Mouse (Mus musculus) ES-CJ7 (cell line): ENCODE results near the gene Spef2.
"Not testable (repeated sequence)": the region's sequence is repeated elsewhere in the genome, so short reads cannot be mapped to it uniquely, and the experiment has no call there.

Experiments used
- DNase-seq: peaks from one replicate; pipeline ENCODE4 v3.0.0; 2011; ENCODE audit warnings: low read depth, low spot score

The Spef2 gene

DNA sequence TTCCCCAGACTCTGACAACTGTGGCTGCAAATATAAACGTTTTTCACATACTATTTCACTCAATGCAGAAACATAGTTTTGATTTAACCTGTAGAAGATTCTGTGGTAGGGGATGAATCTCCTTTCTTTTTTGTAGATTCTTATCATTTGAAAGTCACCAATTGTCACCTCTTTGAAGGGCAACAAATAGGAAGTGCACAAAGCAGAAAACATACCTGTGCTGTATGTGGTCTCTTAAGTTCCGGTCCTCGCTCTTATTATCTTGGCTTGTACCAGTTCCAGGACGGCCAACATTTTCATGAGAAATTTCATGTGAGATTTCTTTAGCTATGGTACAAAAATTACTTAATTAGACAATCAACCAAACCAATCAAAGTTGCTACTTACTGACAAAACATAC, 80.1 kb downstream of the Spef2 start:
- DNase-seq, result no peak

DNA sequence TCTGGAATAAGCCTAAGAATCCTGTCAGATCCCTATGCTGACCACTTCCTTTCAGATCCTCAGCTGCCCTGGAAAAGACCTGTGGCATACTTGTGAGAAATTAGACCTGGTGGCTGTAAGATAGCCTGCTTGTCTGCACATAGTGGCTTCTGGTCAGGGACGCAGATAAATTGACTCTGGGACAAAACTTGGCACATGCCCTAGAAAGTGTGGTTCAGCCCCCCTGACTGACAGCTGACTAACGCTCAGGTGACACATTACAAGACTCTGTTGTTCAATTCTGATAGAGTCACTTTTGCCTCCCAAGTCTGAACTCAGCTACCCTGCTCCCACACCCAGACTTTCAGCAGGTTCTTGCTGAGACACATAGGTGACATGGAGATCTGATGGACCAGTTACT, 83.7 kb downstream of the Spef2 start:
- DNase-seq, result not testable (repeated sequence)

GRCm38 (mm10) chr15:9661215-9661614, 87.5 kb downstream of the Spef2 start:
- no peak for DNase-seq

- DNase-seq, result no peak
Observed at GRCm38 (mm10) chr15:9634471-9634870, 114.2 kb downstream of the Spef2 start.

DNA sequence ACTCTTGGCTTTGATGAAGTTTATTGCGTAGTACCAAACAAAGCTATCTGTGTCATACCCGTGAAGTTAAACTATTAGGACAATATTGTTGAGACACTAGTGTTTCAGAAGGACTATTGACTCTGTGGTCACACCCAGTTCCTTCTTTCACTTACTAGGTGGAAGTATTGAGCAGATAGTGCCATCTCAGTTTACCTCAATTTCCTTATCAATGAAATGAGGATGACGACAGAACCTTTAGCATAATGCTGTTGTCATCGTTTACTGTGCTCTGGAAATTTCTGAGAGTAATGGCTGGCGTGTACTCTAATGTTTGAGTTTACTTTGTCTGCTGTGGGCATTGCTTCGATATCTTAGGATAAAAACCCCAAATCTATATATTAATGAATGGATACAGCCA, 117.0 kb downstream of the Spef2 start:
- no peak for DNase-seq

- DNase-seq, result no peak
Observed at GRCm38 (mm10) chr15:9629660-9630059, 119.0 kb downstream of the Spef2 start.

DNA sequence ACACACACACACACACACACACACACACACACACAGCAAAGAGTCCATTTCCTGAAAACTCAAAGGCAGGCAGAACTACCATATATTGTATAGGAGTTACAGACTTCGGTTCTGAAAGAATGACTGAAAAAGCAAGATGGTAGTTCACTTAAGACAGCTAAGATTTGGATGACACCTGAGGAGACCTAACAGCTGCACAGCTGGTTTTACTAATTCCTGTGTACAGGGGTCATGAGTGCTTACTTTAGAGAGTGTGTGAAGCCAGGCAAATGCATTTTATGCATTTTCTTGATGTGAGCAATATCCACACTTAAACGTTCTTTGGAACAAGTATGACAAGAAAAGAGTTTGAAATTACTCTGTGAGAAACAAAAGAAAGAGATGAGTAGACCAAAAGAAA, 124.0 kb downstream of the Spef2 start:
- no peak for DNase-seq

DNA sequence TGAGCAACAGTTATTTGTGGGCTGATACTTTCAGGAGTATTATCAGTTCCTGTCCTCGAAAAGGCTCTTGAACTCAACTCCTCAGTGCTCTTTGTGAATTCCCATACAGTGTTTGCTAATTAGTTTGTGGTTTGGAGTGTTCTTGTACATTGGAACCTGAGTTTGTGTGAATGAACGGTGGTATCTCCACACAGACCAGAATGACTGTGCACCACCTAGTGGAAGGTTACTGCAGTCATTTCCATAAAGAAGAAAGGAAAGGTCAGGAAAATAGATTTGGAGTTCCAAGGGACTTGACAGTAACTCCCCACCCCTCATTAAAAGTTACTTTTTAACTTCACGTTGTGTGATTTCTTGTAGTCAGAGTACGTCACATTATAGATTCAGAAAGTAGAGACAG, 140.5 kb downstream of the Spef2 start:
- peak; percentile 38 for DNase-seq

DNA sequence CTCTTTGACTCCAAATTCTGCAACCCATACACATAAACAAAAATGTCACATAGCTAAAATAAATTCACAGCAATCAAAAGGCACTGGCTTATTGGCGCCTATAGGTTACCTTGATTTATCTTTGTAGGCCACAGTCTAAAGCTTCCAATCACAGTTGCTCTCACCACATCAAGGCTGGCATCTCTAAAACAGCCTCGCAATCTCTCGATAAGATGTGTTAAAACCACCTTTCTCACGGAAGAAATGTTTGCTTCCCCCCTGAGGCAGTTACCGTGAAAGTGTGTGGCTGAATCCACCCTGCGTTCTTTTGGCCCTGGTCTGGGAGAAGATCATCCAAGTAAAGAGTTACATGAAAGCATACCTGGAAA, 148.6 kb downstream of the Spef2 start:
- DNase-seq, result no peak

DNA sequence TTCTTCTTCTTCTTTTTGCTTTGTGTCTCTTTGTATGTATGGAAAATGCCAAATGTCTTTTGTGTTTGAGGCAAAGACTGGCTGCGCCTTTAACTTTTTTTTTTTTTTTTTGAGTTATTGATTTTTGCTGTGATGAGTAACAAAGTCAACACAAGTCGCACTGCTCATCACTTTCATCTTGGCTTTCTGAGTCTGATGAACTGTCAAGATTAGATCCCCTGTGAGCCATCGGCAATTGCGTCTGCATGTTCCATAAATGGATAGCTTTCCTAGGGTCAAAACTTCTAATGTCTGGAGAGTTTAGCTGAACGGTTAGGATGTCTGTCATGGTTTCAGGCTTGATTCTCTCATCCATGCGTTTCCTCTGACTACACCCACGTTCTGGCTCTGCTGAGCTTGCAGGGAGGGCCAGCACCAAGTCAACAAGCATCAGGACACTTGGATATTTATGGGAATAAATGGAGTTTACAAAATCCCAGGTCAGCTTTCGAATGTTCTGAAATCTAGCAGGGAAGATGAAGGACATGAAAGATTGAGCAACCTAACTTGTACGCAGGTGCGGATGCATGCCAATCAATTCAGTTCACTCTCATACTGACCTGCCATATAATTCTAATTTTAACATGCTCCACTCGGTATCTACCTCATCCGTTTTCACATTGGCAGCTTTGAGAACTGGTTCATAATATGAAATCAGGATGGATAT, 149.1 kb downstream of the Spef2 start:
- no peak for DNase-seq

DNA sequence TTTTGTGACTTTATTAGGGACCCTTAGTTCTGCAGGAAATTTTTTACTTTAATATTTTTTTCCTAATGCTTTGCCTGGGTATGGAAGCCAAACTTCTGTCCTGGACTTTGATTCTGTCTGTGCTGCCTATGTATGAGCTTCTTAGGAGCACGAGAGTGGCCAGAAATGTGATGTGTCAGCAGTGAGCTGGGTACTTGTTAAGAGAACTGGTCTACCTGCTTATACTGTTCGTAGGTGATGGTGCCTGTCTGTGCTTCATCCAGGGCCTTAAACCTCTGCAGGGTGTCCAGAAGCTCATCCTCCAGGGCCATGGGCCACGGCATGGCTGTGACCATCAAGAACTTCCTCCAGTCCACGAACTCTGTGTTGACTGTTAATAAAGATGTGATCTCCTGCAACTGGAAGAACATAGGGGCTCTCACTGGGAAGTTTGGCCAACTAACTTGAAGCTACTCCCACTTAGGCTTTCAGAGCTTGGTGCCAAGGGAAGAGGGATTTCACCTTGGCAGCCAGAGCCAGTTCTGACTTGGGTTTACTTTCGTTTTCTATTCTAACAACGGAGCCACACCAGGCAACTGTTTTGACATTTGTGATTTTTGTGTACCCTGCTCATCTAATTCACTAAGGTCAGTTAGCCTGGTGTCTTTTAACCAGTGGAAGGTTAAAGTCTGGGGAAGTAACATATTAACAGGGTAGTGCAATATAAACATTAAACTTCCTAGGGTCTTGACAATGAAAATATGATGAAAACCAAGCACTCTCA, 152.2 kb downstream of the Spef2 start:
- DNase-seq, result no peak

DNA sequence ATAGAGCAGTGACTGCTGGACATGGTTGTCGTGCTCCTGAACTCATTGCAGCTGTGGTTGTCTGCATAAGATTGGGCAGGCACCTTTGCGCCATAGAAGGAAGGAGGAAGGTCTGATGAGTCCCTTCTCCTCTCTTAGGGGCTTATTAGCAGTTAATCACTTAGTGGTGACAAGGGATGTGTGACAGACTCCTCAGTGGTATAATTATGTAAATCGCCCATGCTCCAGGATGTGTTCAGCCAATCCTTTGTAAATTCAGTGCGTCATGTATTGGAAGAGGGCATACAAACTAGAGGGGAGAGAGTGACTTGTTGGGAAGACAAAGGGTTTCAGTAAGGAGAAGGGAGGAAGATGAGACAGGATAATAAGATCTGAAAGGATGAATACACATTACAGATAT, 158.7 kb downstream of the Spef2 start:
- no peak for DNase-seq

DNA sequence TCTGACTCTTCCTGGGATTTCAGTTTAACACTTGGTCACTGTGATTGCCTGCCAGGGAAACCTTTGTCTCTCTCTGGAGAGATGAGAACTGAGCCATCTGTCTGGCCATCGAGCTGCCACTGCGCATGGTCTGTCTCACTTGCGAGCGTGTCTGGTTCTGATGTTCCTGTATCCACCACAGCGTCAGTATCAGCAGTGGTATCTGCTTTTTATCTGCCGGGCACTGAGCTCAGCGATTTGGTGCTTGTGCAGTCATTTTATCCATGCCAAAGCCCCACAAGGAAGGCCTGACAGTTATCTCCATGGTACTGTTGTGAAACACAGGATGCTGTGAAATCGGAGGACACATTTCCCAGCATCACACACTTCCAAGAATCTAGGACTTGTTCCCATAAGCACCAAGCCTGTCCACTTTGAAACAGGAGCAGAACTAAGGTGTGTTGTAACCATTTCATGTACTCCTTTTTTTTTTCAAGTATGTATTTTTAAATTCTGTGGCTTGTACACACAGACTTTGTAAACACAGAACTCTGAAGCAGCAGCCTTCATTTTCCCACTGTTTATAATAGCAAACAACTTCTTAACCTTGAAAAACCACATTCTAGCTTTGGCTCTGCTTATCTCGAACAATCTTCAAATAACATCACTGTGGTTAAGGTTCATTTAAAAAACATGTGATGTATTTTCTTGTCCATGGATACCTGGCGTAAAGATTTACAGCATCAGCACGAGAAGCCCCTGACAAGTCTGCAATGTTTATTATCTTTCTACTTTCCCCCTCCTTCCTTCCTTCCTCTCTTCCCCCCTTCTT, 168.0 kb downstream of the Spef2 start:
- DNase-seq, result no peak

DNA sequence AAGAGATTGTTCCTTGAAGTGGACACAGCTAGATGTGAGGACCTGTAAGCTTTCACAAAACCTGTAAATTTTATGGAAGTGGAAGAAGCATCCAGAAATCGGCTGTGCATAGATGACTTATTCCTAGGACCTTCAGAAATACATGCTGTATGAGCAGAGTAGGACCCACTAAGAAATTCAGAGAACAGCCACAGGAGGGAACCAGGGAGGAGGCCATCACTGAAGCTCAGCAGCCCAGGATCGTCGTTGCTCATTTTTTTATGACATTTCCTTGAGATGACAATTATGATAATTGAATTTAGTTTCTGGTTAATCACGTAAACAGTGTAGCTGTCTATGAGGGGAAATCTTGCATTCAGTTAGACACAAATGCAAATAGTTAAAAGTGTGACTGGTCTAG, 171.4 kb downstream of the Spef2 start:
- DNase-seq, result no peak

DNA sequence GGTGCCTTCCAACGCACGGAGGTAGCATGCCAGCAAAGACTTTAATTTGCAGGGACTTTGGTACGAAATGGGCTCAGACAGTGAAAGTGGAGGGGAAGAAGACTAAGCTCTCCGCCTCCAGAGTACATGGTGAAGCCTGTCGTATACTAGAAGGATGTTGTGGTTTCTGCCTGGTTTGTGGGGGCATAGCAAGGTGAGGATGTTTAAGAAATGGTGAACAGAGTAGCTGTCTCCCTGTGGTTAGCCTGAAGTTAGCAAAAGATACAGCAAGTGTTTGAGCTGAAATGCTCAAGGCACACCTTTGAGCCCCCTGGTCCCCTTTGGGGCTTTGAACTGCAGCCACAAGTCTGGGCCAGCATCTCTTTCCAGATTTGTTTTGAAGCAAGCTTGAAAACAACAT, 173.9 kb downstream of the Spef2 start:
- DNase-seq, result no peak

DNA sequence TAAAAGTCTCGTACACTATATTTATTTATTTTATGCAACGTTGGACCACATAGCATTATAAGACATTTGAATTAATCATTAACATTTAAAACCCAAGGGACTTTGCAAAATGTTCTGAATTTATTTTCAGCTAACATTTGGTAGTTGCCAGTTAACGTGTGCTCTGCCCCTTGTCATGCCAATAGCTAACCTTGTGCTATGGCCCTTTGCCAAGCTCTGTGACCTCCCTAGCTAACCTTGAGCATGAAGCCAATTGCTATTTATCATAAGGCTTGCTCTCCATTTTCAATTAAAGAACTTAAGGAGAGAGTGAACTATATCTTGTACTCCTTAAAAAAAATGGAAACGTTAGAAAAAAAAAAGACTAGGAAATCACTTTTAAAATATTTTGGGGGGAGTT, 175.3 kb downstream of the Spef2 start:
- DNase-seq, result no peak

DNA sequence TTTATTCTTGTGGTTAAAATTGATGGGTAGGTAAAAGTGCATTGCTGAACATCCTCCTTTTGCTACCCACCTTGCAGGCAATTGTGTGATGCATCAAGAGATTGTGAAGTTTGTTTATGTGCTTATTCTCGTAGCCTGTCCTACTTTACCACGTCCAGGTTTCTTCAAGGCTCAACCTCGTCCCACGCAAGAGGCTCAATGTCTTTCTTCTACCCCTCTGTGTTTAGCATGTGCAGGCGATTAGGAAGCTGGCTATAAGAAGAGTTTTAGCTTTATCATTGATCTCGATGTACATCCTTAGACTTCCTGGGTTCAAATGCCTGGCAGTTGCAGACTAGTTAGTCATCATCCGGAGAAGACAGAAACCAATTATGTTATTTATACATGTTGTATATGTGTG, 176.0 kb downstream of the Spef2 start:
- DNase-seq, result no peak

DNA sequence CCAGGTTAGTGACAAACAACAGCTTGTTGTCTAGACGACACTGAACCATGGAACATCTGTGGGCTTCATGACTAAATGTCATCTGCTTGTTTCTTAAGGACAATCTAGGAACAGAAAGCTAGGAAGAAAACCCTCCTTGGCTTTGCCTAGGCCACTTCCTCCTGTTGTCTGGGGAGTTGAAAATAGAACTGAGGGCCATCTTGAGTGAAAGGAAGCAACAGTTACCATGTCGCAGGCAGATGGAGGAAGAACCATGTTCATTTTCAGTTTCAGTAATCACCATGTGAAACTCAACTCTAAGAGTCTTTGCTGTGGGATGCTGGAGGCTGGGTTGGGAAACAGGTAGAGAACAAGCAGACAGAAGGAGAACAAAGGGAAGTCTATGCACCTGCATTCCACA, 176.8 kb downstream of the Spef2 start:
- DNase-seq, result no peak

DNA sequence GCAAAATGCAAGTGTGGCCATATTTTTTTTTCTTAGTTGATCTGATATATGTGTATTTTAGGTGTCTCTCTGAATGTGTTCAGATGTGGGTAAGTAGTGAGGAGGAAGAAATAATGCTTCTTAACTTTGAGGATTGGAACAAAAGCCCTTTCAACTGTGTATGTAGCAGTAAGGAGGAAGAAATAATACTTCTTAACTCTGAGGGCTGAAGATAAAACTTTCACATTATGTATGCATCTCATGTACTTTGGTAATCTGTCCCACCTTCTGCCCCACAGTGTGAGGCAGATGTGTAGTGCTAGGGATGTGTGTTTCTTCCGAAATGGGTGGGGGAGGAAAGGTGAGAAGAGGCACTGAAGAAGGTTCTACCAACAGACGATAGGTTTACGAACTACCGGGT, 181.4 kb downstream of the Spef2 start:
- no peak for DNase-seq

DNA sequence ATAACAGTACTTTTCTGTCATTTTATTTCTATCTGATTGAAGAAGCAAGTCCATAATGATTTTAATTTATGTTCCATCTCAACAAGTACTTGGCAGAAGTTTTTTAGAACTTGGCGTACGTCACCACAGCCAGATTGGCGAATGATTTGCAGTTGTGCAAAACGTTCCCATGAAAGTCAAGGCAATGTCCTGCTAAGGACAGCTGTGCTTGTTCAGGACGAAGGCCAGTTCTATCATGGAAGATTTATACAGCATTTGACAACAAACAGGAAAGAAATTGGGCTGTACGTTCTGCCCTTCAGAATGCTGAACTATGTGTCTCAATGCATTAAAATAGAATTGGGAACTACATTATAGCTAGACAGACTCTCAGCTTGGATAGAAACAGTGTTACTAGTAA, 183.3 kb downstream of the Spef2 start:
- no peak for DNase-seq

- DNase-seq, result no peak
Observed at GRCm38 (mm10) chr15:9564156-9564555, 184.5 kb downstream of the Spef2 start.

DNA sequence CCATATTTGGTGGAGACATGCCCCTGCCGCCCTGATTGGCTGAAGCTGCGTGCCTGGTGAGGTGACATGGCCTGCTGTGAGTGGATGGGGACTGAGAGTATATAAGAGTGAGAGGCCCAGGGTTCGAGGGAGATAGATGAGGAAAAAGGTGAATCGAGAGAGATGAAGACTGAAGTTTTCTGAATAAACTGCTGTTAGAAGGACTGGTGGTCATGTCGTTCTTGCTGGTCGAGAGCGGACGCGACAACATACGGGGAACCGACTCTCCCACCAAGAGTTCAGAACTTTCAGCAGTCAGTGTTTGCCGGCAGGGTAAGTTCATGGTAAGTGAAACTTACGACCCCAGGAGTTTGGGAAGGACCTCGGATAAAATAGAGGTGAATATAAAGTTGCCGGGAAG, 191.4 kb downstream of the Spef2 start:
- not testable (repeated sequence) for DNase-seq

DNA sequence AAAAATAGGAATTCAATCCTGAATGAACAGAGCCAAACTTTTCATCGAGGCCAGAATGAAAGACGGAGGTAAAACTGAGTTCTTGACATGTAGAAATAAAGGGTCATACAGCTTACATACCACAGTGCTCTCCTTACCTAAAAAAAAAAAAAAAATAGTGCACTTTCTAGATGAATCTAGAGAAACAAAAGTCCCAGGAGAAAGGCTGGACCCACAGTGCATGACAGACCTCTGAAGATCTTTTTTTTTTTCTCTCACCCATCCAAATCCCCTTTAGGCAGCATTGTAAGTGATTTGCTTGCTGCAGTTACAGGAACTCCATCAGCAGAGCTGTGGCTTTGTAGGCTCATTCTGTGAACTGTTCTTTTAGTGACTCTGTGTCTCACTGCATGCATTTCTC, 199.7 kb downstream of the Spef2 start:
- no peak for DNase-seq
